Mouse (Mus musculus) G1E (cell line): ENCODE results near the gene Chia1.
"Not testable (repeated sequence)": the region's sequence is repeated elsewhere in the genome, so short reads cannot be mapped to it uniquely, and the experiment has no call there.

Source experiments
- CTCF ChIP-seq: IDR thresholded peaks from 2 replicates; pipeline ENCODE4 v1.5.1; 2012; ENCODE audit warnings: low read depth, low read length, inconsistent platforms, mixed read lengths
- GATA1 ChIP-seq: IDR thresholded peaks from 2 replicates; pipeline ENCODE4 v1.6.1; 2012; ENCODE audit warnings: borderline replicate concordance, low read length, inconsistent platforms, mixed read lengths
- TAL1 ChIP-seq: conservative IDR thresholded peaks from 2 replicates; pipeline ENCODE4 v1.6.1; 2012; ENCODE audit warnings: low read depth, low read length, inconsistent platforms, mixed read lengths

GRCm38 (mm10) chr3:106172506-106172905 lies 59.5 kb downstream of the Chia1 start:
- TF ChIP-seq TAL1, CTCF, GATA1: not testable (repeated sequence)
